Mouse (Mus musculus): Measurements from ENCODE around the gene Acot2. TPM values are rescaled to one million over a fixed set of nuclear protein-coding genes. Genes with fewer than 3 reads are reported as not detected.
"Not testable (repeated sequence)": the region's sequence is repeated elsewhere in the genome, so short reads cannot be mapped to it uniquely, and the experiment has no call there.

The Acot2 gene
- polyA plus RNA-seq, 1 experiment from 2014 or later = 75.6 TPM

DNA sequence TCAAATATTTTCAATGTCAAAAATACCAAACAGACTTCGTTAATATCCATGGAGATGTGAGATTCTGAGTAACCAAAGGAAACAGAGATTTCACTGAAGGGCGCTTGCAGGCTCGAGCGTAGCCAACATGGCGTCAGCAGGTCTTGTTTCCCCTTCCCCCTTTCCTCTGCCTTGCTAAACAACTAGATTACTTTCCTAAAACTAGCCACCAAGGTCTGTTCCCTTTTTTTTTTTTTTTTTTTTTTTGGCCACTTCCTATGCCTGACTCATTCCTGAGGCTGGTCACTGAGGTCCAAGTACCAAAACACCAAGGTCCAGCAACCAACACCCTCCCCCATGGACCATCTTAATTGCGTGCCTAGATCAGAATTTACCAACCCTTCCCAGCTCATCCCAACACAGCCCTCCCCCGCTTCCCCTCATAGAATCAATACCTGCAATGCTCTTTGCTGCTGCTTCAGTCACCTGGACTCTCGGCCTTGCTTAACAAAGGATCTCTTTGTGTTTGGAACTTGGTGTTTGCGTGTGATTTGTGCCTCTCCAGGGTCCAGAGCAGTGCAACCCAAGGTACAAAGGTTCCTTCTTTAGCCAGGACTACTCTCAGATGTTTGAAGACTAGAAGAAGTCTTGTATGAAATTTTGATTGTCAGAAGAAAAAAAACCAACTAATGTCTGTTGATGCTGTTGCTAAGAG, 35.5 kb downstream of the Acot2 start:
- Histone ChIP-seq H3K4me1 (ENCODE audit: control insufficient read depth, insufficient read depth, low read length) (peaks cover 9% of the 10 kb centered on the region), H3K27ac (ENCODE audit: low read length) (no peak overlapping the region), H3K9ac (ENCODE audit: low read length) (no peak overlapping the region), H3K9me3 (replicated peaks; ENCODE audit: control insufficient read depth, low read length) (no peaks in the 10 kb centered on the region), H3K4me3 (ENCODE audit: low read length) (no peak overlapping the region), H3K36me3 (ENCODE audit: control insufficient read depth, insufficient read depth) (no peaks in the 10 kb centered on the region), H3K4me2 (ENCODE audit: low read depth, low read length) (no peak overlapping the region), H3K27me3 (ENCODE audit: control insufficient read depth, insufficient read depth, low read length) (no peaks in the 10 kb centered on the region)
- no peak for ATAC-seq (replicated peaks; ENCODE audit: extremely low read depth, insufficient read depth, low FRiP score)
- WGBS = 81% methylated on average over 9 of the region's 9 CpGs

DNA sequence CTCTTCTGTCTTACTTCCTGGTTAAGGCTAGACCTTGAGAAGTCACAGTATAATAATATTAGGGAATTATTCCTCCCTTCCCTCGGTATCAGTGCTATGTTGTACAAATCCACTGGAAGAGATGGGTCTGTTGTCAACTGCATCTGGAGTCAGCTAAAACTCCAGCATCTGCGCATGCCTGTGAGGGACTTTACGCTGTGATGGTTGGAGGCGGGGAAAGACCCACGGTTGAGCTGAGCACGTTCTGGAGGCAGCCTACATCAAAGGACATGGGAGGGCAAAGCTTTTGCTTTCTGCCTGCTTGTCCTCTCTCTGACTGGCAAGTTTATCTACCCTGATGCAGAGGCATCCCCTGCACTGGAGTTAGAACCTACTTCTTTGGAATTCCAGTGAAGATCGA, 38.2 kb downstream of the Acot2 start:
- Histone ChIP-seq H3K36me3 (ENCODE audit: control insufficient read depth, insufficient read depth) (no peaks in the 10 kb centered on the region), H3K4me2 (ENCODE audit: low read depth, low read length) (no peak overlapping the region), H3K4me3 (ENCODE audit: low read length) (no peak overlapping the region), H3K27me3 (ENCODE audit: control insufficient read depth, insufficient read depth, low read length) (no peaks in the 10 kb centered on the region), H3K9ac (ENCODE audit: low read length) (no peak overlapping the region), H3K4me1 (ENCODE audit: control insufficient read depth, insufficient read depth, low read length) (peaks cover 5% of the 10 kb centered on the region; the same call in 1 of the 2 replicates), H3K9me3 (replicated peaks; ENCODE audit: control insufficient read depth, low read length) (no peaks in the 10 kb centered on the region), H3K27ac (ENCODE audit: low read length) (no peak overlapping the region)
- ATAC-seq (replicated peaks; ENCODE audit: extremely low read depth, insufficient read depth, low FRiP score) = no peak
- WGBS = 79% methylated on average over 7 of the region's 7 CpGs

GRCm38 (mm10) chr12:84028328-84028727, 40.7 kb downstream of the Acot2 start:
- not testable (repeated sequence) for H3K27ac ChIP-seq (ENCODE audit: low read length); H3K4me2 ChIP-seq (ENCODE audit: low read depth, low read length); H3K36me3 ChIP-seq (ENCODE audit: control insufficient read depth, insufficient read depth); H3K4me1 ChIP-seq (ENCODE audit: control insufficient read depth, insufficient read depth, low read length); H3K9me3 ChIP-seq (replicated peaks; ENCODE audit: control insufficient read depth, low read length); ATAC-seq (replicated peaks; ENCODE audit: extremely low read depth, insufficient read depth, low FRiP score); H3K9ac ChIP-seq (ENCODE audit: low read length); H3K27me3 ChIP-seq (ENCODE audit: control insufficient read depth, insufficient read depth, low read length); H3K4me3 ChIP-seq (ENCODE audit: low read length)
- 64% methylated on average over 3 of the region's 3 CpGs for WGBS

- H3K27ac ChIP-seq (ENCODE audit: low read length); H3K4me2 ChIP-seq (ENCODE audit: low read depth, low read length); H3K4me3 ChIP-seq (ENCODE audit: low read length); H3K4me1 ChIP-seq (ENCODE audit: control insufficient read depth, insufficient read depth, low read length); H3K27me3 ChIP-seq (ENCODE audit: control insufficient read depth, insufficient read depth, low read length); H3K9ac ChIP-seq (ENCODE audit: low read length); ATAC-seq (replicated peaks; ENCODE audit: extremely low read depth, insufficient read depth, low FRiP score); H3K9me3 ChIP-seq (replicated peaks; ENCODE audit: control insufficient read depth, low read length); H3K36me3 ChIP-seq (ENCODE audit: control insufficient read depth, insufficient read depth): not testable (repeated sequence)
- WGBS = 90% methylated on average over 1 of the region's 1 CpGs
Observed at GRCm38 (mm10) chr12:84029043-84029442, 41.4 kb downstream of the Acot2 start.

GRCm38 (mm10) chr12:84030659-84031332, 43.1 kb downstream of the Acot2 start:
- no peak overlapping the region for H3K9ac ChIP-seq (ENCODE audit: low read length)
- no peak overlapping the region for H3K4me3 ChIP-seq (ENCODE audit: low read length)
- no peaks in the 10 kb centered on the region for H3K4me1 ChIP-seq (ENCODE audit: control insufficient read depth, insufficient read depth, low read length)
- 54% methylated on average over 4 of the region's 4 CpGs for WGBS
- no peaks in the 10 kb centered on the region for H3K9me3 ChIP-seq (replicated peaks; ENCODE audit: control insufficient read depth, low read length)
- H3K27me3 ChIP-seq (ENCODE audit: control insufficient read depth, insufficient read depth, low read length) = no peaks in the 10 kb centered on the region
- H3K4me2 ChIP-seq (ENCODE audit: low read depth, low read length) = no peak overlapping the region
- H3K36me3 ChIP-seq (ENCODE audit: control insufficient read depth, insufficient read depth) = no peaks in the 10 kb centered on the region
- 0 out of 2 replicates have a peak, but pooled peaks have one; percentile 63 for ATAC-seq (replicated peaks; ENCODE audit: extremely low read depth, insufficient read depth, low FRiP score)
- no peak overlapping the region for H3K27ac ChIP-seq (ENCODE audit: low read length)

GRCm38 (mm10) chr12:84032854-84033253, 45.2 kb downstream of the Acot2 start:
- Histone ChIP-seq H3K4me3 (ENCODE audit: low read length) (no peak overlapping the region), H3K4me1 (ENCODE audit: control insufficient read depth, insufficient read depth, low read length) (no peaks in the 10 kb centered on the region), H3K27me3 (ENCODE audit: control insufficient read depth, insufficient read depth, low read length) (no peaks in the 10 kb centered on the region), H3K36me3 (ENCODE audit: control insufficient read depth, insufficient read depth) (no peaks in the 10 kb centered on the region), H3K4me2 (ENCODE audit: low read depth, low read length) (no peak overlapping the region), H3K9me3 (replicated peaks; ENCODE audit: control insufficient read depth, low read length) (no peaks in the 10 kb centered on the region), H3K9ac (ENCODE audit: low read length) (no peak overlapping the region), H3K27ac (ENCODE audit: low read length) (no peak overlapping the region)
- whole genome bisulfite sequencing = 90% methylated on average over 4 of the region's 4 CpGs
- ATAC-seq (replicated peaks; ENCODE audit: extremely low read depth, insufficient read depth, low FRiP score) = no peak

DNA sequence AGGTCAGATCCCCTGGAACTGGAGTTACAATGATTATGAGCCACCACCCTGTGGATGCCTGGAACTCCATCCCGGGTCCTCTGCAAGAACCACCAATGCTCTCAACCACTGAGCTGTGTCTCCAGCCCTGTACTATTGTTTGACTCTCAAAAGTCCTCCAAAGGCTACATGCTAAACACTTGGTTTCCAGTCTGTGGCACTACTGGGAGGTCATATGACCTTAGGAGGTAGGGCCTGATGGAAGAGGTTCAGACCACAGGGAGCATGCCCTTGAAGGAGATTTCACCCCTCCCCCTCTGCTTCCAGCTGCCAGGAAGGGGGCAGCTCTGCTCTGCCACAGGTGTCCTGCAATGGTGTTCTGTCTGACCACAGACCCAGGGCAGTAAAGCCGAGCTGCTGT, 45.6 kb downstream of the Acot2 start:
- H3K9me3 ChIP-seq (replicated peaks; ENCODE audit: control insufficient read depth, low read length) = not testable (repeated sequence)

GRCm38 (mm10) chr12:84034108-84034507, 46.4 kb downstream of the Acot2 start:
- Histone ChIP-seq H3K9me3 (replicated peaks; ENCODE audit: control insufficient read depth, low read length) (no peaks in the 10 kb centered on the region), H3K36me3 (ENCODE audit: control insufficient read depth, insufficient read depth) (no peaks in the 10 kb centered on the region), H3K27ac (ENCODE audit: low read length) (no peak overlapping the region), H3K4me1 (ENCODE audit: control insufficient read depth, insufficient read depth, low read length) (no peaks in the 10 kb centered on the region; the same call in 1 of the 2 replicates), H3K4me2 (ENCODE audit: low read depth, low read length) (no peak overlapping the region), H3K9ac (ENCODE audit: low read length) (no peak overlapping the region), H3K4me3 (ENCODE audit: low read length) (no peak overlapping the region), H3K27me3 (ENCODE audit: control insufficient read depth, insufficient read depth, low read length) (no peaks in the 10 kb centered on the region)
- 54% methylated on average over 4 of the region's 4 CpGs for WGBS
- ATAC-seq (replicated peaks; ENCODE audit: extremely low read depth, insufficient read depth, low FRiP score) = no peak

More for the DNA sequence above, 45.6 kb downstream of the Acot2 start:
- not testable (repeated sequence) for H3K9ac ChIP-seq (ENCODE audit: low read length); H3K27ac ChIP-seq (ENCODE audit: low read length); H3K4me1 ChIP-seq (ENCODE audit: control insufficient read depth, insufficient read depth, low read length); H3K4me3 ChIP-seq (ENCODE audit: low read length); H3K27me3 ChIP-seq (ENCODE audit: control insufficient read depth, insufficient read depth, low read length); H3K4me2 ChIP-seq (ENCODE audit: low read depth, low read length); H3K36me3 ChIP-seq (ENCODE audit: control insufficient read depth, insufficient read depth); ATAC-seq (replicated peaks; ENCODE audit: extremely low read depth, insufficient read depth, low FRiP score)
- WGBS = 71% methylated on average over 2 of the region's 2 CpGs

DNA sequence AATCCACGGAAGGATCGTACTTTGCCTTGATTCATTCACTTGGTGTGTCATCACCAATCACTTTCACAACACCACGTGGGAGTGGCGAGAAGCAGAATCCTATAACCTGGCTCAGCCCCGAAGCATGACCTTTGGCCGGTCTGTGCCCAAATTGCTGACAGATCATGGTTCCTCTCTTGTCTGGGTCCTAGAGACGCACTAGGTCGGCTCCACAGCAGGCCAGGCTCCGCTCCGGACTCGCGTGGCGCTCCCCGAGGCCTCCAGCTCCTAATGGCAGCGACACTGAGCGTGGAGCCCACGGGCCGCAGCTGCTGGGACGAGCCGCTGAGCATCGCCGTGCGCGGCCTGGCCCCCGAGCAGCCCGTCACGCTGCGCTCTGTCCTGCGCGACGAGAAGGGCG, 50.6 kb downstream of the Acot2 start, which contains the start of gene Acot4:
Gene Acot4, plus strand, starts transcription at position 139 of the 400 bp plus-strand sequence.
- H3K27me3 ChIP-seq (ENCODE audit: control insufficient read depth, insufficient read depth, low read length); ATAC-seq (replicated peaks; ENCODE audit: extremely low read depth, insufficient read depth, low FRiP score); H3K4me1 ChIP-seq (ENCODE audit: control insufficient read depth, insufficient read depth, low read length); H3K36me3 ChIP-seq (ENCODE audit: control insufficient read depth, insufficient read depth); H3K27ac ChIP-seq (ENCODE audit: low read length); H3K9me3 ChIP-seq (replicated peaks; ENCODE audit: control insufficient read depth, low read length): not testable (repeated sequence)
- H3K4me3 ChIP-seq (ENCODE audit: low read length) = peak within 1 kb of the TSS; percentile 56
- 9% methylated on average over 23 of the region's 32 CpGs for WGBS
- H3K4me2 ChIP-seq (ENCODE audit: low read depth, low read length) = peak within 1 kb of the TSS; percentile 76
- peak within 1 kb of the TSS; percentile 73 for H3K9ac ChIP-seq (ENCODE audit: low read length)

All from heart, embryonic 16.5 days (tissue).